Mouse (Mus musculus): ENCODE results near the gene R3hdm2.

Gene R3hdm2

DNA sequence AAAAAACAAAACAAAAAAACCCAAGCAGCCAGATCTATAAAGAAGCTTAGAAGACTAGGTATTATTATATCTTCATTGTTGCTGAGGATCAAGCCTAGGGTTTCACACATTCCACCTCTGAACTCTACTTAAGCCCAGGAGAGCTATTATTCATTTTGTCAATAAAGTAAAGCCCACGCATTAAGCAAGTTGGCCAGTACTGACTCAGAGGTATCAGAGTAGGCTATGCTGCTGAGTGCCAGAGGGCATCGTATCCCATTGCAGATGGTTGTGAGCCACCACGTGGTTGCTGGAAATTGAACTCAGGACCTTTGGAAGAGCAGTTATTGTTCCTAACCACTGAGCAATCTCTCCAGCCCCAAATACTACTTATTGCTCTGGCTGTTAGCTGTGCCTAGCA, 163.8 kb downstream of the R3hdm2 start:
- DNase-seq (ENCODE audit: low spot score in 2 of 2) = no peak

DNA sequence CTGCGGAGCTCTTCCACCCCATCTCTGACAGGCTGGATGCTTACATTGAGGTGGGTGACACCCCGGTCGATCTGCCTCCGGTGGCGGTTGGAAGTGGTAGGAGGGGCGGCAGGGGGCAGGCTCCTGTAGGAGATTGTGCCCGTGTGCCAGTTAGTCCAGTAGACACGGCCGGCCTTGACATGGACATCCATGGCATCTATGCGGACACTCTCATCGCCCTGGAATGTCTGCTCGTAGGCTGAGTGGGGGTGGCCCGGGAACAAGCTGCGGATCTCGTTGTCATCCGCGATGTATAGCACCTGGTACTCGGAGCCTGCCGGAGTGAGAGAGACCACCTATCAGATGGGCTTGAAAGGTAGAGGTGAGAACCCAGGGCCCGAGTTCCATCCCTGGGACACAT, 164.2 kb downstream of the R3hdm2 start:
- no peak for DNase-seq (ENCODE audit: low spot score in 2 of 2)

DNA sequence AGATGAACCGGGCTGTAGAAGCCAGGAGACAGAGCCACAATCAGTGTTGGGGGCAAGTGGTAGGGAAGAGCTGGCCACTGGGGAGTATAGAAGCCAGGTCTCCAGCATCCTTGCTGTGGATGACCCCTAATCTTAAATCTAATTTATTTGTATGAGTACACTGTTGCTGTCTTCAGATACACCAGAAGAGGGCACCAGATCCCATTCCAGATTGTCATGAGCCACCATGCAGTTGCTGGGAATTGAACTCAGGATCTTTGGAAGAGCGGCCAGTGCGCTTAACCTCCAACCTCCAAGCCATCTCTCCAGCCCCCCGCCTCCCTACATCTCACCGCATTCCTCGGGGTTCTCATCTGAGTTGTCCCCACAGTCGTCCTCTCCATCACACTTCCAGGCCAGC, 166.4 kb downstream of the R3hdm2 start:
- no peak for DNase-seq (ENCODE audit: low spot score in 2 of 2)

DNA sequence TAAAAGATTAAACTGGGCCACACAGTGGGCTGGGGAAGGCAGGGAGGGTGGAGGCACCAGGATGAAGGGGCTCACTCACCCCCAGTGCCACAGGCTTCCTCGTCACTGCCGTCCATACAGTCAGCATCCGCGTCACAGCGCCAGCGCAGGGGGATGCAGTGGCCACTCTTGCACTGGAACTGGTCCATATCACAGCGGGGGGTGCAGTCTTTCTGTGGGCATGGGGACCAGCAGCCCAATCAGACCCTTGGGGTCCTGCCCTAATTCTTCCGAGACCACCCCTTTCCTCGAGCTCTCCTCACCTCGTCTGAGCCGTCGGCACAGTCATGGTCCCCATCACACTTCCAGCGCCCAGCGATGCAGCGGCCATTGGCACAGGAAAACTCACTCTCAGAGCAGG, 168.1 kb downstream of the R3hdm2 start:
- no peak for DNase-seq (ENCODE audit: low spot score in 2 of 2)
